Mouse (Mus musculus) ovary, postnatal 10 days (tissue): Measurements from ENCODE around the gene Eef1g.

Source experiments
- DNase-seq: peaks from one replicate; pipeline ENCODE4 v3.0.0; 2022; ENCODE audit warnings: low spot score

Gene Eef1g

GRCm38 (mm10) chr19:9026634-9027033 is 59.8 kb downstream of the Eef1g start:
- no peak for DNase-seq

GRCm38 (mm10) chr19:9027795-9028194 is 61.0 kb downstream of the Eef1g start:
- no peak for DNase-seq
